Mouse (Mus musculus) urinary bladder, postnatal 14 days (tissue): Measurements from ENCODE around the gene Trpm5.

Source experiments
- DNase-seq: peaks from one replicate; pipeline ENCODE4 v3.0.0; 2021; ENCODE audit warnings: low spot score

The Trpm5 gene

DNA sequence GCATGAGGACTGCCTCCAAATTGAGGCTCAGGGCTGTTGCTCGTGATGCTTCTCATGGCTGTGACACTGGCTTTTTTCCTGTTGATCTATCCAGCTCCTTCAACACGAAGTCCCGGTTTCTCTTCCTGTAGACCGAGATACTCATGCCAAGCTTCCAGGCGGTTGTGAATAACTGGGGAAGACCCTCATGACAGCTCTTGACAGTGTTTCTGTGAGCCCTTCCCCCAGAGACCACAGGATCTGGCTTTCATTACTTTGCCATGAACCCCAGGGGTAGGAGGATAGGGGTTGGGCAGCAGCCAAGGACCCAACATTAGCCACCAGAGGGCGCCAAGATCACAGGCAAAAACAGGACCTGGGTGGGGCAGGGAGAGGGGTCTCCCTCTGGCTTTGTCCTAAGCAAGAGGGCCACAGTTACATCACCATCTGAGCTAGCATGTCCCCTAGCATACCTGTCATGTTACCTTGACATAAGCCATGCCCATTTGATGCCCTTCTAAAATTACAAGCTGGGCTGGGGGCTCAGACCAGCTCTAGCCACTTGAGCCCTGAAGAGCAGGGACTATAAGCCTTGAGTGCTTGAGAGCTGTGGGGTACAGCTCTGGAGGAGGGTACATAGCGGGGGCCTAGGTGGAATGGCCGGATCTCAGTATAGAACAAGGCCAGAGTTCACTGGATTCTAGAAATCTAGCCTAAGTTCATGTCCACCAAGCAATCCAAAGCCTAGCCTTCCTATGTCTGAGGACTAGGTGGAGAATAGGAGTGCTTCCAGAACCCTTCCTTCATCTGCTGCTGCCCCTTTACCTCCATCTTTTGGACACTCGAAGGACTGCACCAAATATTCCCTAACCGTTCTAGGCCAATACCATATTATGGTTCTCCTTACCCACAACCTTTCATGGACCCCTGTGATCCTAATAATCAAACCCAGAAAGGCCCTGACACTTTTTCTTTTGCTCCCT is at the start of gene Trpm5:
TSS of gene Trpm5 (minus strand) at position 51 of the 962 bp plus-strand sequence.
- DNase-seq: peak; percentile 64

DNA sequence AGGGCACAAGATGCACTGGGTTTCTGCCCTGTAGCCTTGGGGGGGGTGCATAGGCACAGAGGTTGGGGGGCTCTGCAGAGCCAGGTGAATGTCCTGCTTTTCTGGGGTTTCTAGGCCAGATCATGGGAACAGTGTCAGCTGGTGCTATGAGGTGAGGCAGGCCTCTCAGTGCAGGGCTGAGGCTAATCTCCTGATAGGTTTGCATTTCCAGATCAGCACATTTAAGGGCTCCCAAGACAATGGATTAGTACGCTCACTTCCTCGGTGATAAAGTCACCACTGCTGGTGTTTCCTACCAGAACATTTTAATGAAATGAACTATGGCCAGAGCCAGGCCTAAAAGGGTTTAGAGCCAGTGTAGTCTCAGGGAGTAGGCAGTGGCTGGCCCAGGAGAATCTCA is 48.2 kb upstream of the Trpm5 start:
- no peak for DNase-seq

DNA sequence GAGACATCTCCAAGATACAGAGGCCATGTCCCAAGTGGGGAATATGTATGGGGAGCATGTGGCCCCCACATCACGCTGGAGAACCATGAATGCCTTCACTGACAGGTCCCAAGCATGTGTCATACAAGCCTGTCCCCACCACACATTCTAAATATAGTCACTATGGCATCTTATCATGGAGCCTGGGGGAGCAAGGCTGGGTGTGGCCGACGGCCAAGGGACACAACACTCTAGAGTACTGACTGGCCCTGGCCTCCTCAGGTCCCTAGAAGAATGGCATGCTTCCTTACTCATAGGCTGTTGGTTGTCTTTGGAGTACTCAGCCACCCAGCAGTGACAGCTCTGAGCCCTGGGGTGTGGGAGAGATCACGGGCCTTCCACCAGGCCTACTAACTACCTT is 45.5 kb upstream of the Trpm5 start:
- no peak for DNase-seq

DNA sequence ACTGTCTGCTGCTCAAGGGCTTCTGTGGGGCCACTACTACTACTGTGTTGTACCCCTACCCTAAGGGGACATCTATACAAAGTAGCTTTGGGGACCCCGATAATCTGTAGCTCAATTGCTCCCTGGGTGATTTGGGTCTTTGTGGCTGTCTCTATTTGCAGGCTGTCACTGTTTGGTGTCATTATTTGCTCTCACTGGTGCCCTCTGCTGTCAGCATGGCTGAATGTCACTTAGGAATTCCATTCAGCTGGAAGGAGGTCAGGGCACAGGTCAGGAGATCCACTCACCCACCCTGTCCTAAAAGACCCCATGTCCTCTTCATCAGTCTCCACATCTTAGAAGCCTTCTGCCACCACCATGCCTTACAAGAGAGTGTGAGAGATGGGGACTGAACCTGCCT is 44.3 kb upstream of the Trpm5 start:
- peak; percentile 65 for DNase-seq

DNA sequence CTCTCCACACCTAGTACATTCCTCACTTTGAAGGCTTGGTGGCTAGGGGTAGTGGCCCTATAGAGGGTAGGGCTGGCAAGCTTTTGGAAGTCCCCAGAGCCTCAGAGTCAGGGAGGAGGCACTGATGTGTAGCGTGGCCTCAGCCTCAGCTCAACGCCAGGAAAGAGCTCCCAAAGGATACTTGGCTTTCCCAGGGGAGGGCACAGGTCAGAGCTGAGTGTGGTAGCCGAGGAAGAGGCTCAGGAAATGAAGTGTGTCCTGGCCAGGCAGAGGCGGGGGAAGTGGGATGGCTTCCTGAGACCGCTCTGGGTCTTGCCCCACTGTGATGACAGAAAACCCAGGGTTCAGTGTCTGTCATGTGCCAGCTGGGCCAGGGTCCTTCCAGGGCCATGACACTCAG is 42.1 kb upstream of the Trpm5 start:
- DNase-seq: no peak

DNA sequence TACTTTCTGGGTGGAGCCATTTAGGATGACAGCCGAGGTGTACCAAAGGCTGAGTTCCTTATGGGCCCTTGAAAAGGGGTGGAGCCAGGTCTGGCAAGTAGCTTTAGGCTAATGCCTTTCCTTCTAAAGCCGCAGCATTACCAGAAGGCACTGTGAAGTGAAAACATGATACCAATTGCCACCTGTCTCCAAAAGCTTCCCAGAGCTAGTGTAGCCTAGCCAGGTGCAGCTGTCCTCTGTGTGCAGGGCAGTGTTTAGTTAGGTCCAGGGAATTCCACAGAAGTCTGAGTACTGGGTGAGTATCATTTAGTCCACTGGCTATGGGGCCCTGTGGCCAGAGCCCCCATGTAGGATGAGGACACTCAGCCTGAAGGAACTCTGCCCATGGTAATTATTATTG is 41.7 kb upstream of the Trpm5 start:
- no peak for DNase-seq

DNA sequence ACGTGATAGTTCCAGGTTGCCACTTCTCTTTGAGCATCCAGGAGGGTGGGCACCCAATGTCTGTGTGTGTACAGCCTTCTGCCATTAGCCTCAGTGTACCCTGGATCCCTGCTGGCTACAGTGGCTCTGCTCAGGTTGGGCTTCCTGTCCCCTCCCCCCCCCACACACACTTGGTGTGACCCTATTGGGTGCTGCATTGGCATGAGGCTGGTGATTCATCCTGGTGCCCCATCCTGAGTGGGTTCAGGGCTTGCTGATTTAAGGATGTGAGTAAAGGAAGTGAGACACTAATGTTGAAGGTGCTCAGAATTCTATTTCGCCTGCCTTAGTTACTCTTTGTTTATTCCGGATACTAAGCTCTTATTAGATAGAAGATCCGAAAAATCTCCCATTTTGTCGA is 38.4 kb upstream of the Trpm5 start:
- no peak for DNase-seq

DNA sequence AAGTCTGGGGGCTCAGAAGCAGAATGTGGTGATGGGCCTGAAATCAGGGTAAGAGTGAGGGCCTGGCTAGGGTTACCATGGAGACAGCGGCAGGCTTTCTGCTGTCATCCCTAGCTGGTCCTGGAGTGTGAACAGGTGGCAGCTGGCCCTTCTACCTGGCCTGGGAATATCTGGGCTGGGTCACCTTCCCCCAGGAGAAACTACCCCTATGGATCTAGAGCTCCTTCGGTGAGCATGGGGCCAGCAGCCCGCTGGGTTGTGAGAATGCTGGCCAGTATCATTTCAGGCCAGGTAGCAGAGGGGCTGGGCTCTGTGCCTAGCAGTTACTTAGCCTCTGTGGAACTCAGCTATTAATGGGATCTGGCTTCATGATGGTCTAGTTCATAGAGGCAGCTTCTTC is 30.5 kb upstream of the Trpm5 start:
- no peak for DNase-seq

DNA sequence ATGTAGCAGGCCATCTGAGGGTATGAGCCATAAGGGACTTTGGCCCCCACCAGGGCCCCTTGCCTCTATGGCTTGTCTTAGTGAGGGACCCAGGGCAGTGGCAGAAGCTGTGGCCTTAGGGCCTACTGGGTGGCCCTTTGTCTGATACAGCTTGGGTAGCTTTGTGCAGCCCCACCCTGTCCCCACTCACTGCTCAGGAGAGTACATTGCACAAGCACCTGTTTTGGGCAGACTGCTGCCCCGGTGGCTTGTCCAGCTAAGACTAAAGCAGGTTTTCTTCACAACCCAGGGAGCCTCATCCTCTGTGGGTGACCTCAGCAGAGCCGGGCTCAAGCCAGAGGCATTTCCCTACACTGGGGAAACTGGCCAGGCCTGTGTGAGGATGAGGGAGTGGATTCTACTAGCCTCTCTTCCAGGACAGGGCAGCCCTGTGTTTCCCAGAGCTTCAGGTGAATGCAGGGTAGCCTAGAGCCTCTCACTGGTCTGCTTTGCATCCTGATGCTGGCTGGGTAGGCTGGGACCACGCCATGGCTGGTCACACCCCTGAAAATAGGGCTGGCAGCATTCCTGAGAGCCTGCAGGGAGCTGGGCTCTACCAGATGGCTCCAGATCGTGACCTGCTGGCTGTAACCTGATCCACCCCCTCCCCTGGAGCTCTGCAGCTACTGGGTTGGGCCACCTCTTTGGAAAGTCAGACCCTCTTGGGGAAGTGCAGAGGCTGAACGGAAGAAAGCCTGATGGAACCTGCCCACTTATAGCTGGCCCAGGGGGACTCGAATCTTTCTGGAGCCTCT is 29.6 kb upstream of the Trpm5 start:
- peak; percentile 73 for DNase-seq

DNA sequence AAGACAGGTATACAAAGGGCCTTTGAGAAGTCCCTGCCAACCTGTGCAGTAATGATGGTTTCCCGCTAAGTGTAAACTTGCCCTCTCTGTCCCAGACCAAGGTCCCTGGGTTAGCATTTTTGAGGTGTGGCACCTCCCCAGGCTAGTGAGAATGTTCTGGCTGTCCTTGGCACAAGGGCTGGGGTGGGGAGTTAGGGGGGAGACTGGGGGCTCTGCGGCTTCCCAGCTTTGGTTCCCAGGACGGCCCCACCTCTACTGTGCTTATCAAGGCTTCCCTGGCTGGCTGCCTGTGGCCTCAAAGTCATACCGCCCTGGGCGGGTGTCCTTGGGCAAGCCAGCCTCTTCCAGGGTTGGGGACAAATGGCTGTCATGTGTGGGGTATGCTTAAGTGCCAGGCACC is 27.7 kb upstream of the Trpm5 start:
- no peak for DNase-seq

DNA sequence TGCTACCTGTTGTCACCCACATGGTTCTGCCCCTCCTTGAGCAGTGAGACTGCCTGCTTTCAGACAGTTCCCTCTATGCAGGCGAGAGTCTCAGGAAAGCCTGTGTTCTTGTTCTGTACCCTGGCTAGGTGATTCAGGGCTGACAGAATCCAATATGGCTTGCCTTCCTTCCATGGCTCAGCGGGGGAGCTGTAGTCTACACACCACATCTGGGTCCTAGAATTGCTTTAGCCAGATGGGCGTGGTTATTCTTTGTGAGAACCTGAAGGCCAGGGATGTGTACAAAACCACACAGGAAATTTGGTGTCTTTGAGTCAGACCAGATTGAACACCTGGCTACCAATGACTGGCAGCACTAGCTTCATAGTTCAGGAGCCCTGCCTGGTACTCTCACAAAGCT is 25.4 kb upstream of the Trpm5 start:
- no peak for DNase-seq

DNA sequence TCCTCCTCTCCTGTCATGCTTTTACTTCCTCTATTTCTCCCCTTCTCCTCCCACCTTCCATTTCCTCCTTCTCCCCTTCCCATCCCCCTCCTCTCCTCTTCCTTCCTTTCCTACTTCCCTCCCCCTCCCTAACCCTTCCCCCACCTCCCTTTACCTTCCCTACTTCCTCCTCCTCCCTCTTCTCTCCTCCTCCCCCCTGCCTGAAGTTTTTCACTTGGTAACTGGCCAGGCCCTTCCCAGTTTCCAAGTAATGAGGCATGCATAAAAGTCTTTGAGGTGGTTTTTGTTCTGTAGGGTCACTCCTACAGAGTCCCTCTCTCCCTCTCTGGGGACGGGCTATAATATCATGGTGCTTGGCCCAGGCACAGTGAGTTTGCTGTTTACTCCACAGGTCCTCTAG is 25.0 kb upstream of the Trpm5 start:
- DNase-seq: no peak

DNA sequence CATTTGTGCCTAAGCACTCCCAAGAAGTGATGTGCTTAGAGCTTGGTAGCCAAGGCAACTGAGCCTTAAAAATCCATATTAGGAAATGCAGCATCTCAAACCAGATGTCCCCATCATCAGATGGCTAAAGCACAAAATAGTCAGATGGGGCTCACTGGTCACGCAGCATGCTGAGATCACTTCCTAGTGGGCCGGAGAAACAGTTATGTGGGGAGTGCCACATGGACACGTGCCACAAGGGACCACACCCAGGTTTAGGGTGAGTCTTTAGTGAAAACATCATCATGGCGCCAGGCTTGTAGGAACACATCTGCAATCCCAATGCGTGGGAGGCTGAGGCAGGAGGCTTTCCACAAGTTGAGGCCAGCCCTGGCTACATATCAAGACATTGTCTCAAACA is 22.1 kb upstream of the Trpm5 start:
- no peak for DNase-seq

DNA sequence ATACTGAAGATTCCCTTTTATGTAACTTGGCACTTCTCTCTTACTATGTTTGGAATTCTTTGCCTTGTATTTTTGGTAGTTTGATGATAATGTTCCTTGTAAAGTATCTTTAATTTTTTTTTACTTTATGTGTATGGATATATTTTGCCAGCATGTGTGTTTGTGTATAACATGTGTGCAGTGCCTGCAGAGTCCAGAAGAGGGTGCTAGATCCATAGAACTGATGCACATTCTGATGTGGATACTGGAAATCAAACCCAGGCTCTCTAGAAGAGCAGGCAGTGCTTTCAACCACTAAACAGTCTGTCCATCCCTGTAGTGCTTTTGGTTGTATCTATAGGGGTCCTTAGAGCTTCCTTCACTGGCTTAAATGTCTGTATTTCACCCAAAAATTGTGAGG is 20.3 kb upstream of the Trpm5 start:
- no peak for DNase-seq

DNA sequence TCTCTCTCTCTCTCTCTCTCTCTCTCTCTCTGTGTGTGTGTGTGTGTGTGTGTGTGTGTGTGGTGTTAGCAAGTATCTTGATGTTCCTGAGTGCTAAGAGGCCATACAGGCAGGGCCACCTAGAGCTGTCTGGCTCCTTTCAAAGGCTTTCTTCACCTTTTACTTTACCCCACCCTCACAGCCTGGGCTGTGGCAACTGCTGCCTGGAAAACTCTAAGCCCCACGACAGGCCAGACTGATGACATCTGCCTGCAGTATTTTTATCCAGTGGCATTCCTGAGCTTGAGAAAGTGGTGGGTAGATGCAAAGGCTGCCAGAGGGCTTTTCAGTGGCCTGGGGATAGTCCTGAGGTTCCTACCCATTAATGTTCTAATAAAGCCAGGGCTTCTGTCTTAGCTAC is 18.0 kb upstream of the Trpm5 start:
- no peak for DNase-seq

DNA sequence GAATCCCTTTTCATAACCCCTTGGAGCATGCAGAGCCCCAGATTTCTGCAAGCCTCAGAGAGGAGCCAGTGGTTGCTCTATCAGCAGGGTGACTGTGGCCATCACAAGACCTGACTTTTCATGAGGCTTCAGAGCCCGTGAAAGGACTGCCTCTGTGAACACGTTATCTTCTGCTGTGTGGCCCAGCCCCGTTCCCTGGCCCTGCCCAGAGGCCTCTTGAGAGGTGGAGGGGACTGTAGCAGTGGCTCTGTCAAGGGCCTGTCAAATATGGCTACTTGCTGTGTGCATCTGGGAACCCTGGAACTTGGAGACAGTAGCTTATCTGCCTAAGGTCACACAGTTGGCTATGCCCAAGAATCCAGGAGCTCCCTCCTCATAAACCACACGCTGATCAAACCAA is 17.3 kb upstream of the Trpm5 start:
- no peak for DNase-seq

DNA sequence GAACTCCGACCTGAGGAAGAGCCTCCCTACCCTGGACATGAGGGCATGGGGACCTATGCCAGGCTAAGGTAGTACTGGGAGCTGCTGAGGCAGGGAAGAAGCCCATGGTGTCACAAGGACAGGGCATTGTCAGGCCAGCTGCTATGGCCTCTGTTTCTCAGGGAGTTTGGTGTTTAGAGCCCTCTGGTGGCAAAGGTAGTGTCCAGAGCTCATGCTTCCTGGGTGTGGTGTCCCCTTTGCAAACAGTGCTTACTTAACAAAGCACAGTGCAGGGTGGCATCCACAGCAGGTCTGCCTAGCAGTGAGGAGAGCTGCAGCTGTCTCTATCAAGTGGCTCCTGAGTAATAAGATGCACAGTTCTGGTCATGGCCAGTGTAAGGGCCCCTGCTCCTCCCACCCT is 16.4 kb upstream of the Trpm5 start:
- DNase-seq: no peak

DNA sequence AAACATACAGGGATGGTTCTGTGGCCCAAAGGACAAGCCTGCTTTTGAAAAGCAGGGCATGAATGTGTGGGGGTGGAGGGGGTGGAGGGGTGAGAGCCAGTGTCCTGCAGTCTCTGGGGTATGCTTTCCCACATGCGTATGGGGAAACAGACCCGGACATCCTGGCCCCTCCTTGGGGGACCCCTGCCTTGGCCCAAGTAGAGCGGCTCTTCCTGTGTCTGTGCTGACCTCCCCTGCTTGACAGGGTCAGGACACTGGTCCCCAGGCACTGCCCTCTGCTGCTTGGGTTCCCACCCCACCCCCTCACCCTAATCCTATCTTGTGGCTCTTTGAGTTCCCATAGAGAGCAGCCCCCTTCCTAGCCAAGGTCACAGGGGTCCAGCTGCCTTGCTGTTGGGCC is 15.3 kb upstream of the Trpm5 start:
- no peak for DNase-seq

DNA sequence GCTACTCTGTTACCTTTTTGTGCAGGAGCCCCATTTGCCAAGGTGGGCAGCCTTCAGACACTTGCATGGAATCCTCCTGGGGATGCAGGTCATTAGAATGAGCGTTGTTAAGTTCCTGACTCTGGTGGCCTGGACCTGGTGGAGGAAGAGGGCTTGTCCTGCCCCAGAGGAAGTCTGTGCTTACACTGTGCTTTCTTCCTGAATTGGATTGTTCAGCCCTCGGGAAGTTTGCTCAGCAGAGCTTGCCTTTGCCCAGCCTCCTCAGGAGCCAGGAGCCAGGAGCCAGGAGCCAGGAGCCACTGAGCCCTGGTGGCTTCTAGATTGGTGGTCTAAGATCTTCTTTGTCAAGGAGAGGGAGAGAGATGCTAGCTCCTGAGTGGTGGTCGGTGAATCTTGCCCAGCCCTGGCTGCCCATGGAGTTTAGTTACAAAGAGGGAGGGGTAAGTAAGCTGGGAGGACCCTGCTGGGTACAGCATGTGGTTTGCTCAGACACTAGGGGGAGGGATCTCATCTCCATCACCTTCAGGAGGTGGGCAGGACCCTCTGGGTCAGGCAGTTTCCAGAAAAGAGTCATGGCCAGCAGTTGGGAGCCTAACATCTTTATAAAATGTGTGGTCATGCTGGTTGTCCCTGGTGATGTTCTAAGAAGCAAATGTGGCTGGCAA is 14.7 kb upstream of the Trpm5 start:
- DNase-seq: no peak

DNA sequence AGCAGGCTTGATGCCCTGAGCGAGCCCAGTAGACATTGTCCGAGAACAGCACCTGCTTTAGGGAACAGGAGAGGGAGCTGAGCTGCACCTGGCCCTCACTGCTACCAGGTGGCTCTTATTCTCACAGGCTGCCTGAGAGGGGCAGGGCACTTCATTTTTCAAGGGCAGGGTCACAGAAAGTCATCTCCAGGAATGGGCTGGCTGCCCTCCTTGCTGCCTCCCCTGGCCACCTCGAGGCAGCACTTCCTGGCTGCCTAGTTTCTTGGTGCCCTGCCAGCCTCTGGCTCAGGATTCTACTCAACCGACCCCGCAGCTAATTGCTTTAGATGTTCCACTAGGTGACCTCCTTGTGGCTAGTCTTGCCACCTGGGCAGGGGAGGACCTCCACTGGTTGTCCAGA is 13.8 kb upstream of the Trpm5 start:
- DNase-seq: peak; percentile 28

DNA sequence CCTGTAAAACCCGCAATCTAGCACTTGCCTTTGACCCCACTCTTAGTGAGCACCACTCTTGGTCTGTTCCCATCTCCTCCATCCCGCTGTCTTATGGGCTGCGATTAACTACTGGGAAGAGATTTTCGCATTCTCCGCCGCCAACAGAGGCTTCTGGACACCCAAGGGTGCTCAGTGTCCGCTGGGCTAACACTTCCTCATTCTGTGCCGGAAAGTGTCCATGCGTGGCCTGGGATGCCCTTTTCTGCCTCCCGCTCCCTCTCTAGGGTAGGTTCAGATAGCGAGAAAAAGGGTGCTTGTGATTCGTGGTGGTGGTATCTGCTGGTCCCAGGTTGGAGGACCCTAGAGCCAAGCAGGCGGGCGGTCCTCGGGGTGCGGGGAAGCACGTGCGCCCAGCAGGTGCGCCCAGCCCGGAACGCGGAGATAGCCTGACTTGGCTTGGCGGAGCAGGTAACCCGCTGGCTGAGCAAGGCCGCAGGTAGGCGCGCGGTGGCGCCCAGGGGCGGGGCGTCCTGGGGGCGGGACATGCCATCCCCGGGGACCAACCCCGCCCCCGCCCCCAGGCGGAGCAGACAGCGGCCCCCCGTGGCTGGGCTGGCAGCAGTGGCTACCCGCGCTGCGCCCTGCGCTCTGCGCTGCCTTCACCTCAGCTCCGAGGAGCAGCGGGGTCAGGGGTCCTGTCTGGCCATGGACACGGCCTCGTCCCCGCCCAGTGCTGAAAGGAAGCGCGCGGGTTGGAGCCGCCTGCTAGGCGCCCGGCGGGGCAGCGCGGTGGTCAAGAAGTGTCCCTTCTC is 12.4 kb upstream of the Trpm5 start:
- DNase-seq: peak; percentile 71

DNA sequence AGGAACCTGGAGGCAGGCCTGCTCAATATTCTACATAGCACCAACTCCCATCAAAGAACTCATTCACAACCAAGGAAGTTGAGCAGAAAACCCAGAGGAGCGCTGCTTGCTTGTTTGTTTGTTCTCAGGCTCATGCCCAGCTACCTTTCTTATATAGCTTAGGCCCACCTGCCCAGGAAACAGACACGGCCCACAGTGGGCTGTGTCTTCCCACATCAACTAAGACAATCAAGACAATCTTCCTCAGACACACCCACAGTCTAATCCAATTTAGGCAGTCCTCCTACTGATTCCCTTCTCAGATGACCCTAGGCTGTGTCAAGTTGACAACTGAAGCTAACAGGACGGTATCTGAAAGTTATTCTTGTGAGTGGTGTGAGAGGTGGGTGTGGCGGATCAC is 11.6 kb upstream of the Trpm5 start, which contains the start of gene Kcnq1:
TSS of gene Kcnq1 (plus strand) at position 301 of the 400 bp plus-strand sequence.
- DNase-seq: no peak
